Mouse (Mus musculus) neural tube, embryonic 10.5 days (tissue): ENCODE results near the gene Agr3.

Experiments
- DNase-seq: peaks from one replicate; pipeline ENCODE4 v3.0.0-alpha.2; 2017; ENCODE audit warnings: low spot score; ENCODE audit errors: extremely low spot score

The Agr3 gene

GRCm38 (mm10) chr12:35925402-35925801 lies at the start of gene Agr3:
TSS of gene Agr3 (plus strand) at chr12:35925620.
- DNase-seq = no peak

GRCm38 (mm10) chr12:35884892-35885558 lies 40.4 kb upstream of the Agr3 start:
- DNase-seq = no peak

- no peak for DNase-seq
These were observed 36.0 kb upstream of the Agr3 start for GRCm38 (mm10) chr12:35889383-35889782.

GRCm38 (mm10) chr12:35890756-35891155 lies 34.7 kb upstream of the Agr3 start:
- DNase-seq = no peak

GRCm38 (mm10) chr12:35894304-35894900 lies 31.0 kb upstream of the Agr3 start:
- peak; percentile 77 for DNase-seq

GRCm38 (mm10) chr12:35895875-35896763 lies 29.3 kb upstream of the Agr3 start:
- DNase-seq = peak; percentile 55

GRCm38 (mm10) chr12:35896764-35897282 lies 28.6 kb upstream of the Agr3 start:
- no peak for DNase-seq

GRCm38 (mm10) chr12:35910632-35911031 lies 14.8 kb upstream of the Agr3 start:
- no peak for DNase-seq

- no peak for DNase-seq
These were observed 9.6 kb upstream of the Agr3 start for GRCm38 (mm10) chr12:35915813-35916212.

GRCm38 (mm10) chr12:35916467-35916866 lies 9.0 kb upstream of the Agr3 start:
- DNase-seq = no peak

- DNase-seq = no peak
These were observed 7.4 kb upstream of the Agr3 start for GRCm38 (mm10) chr12:35918031-35918430.

- DNase-seq = no peak
These were observed 2.4 kb downstream of the Agr3 start for GRCm38 (mm10) chr12:35927804-35928203.

GRCm38 (mm10) chr12:35932816-35933215 lies 7.4 kb downstream of the Agr3 start:
- no peak for DNase-seq

- no peak for DNase-seq
These were observed 26.3 kb downstream of the Agr3 start for GRCm38 (mm10) chr12:35951757-35952156.

GRCm38 (mm10) chr12:35957235-35957634 lies 31.8 kb downstream of the Agr3 start:
- no peak for DNase-seq

- DNase-seq = no peak
These were observed 40.8 kb downstream of the Agr3 start for GRCm38 (mm10) chr12:35966098-35966767.

GRCm38 (mm10) chr12:35966768-35967141 lies 41.3 kb downstream of the Agr3 start:
- DNase-seq = no peak

GRCm38 (mm10) chr12:35975898-35976297 lies 50.5 kb downstream of the Agr3 start:
- DNase-seq = no peak

GRCm38 (mm10) chr12:35977633-35978246 lies 52.3 kb downstream of the Agr3 start:
- DNase-seq = no peak

- DNase-seq = no peak
These were observed 54.2 kb downstream of the Agr3 start for GRCm38 (mm10) chr12:35979625-35980024.
